Mouse (Mus musculus): ENCODE measurements at regions not wholly inside any gene's neighbourhood (a gene's known extent, or its start where the extent isn't known, plus 50 kb on each side); places are given as distances from the start of the nearest gene placed in this dataset.

- no peak for TF ChIP-seq CTCF (conservative IDR thresholded peaks at IDR 0.05; ENCODE audit: low read length)
- TF ChIP-seq NANOG (IDR thresholded peaks at IDR 0.05; ENCODE audit: borderline replicate concordance, low read length), result no peak
- no peak for TF ChIP-seq POU5F1 (IDR thresholded peaks at IDR 0.05; ENCODE audit: borderline replicate concordance, low read length)
- H3K36me3 ChIP-seq (ENCODE audit: insufficient read depth, low read length), result no peaks in the 10 kb centered on the region
- H3K27me3 ChIP-seq (ENCODE audit: insufficient read depth, low read length), result no peaks in the 10 kb centered on the region
- H3K4me1 ChIP-seq (replicated peaks; ENCODE audit: low read depth, low read length), result peaks cover 5% of the 10 kb centered on the region
- no peak overlapping the region for H3K4me3 ChIP-seq (replicated peaks; ENCODE audit: low read length)
- peaks cover 3% of the 10 kb centered on the region; the same call in 1 of the 2 replicates for H3K9me3 ChIP-seq (ENCODE audit: low read length)
These were observed 61.3 kb upstream of the 4930452B06Rik start for GRCm38 (mm10) chr14:8727364-8727763.
